Mouse (Mus musculus): ENCODE data around the gene Cenpp.

DNA sequence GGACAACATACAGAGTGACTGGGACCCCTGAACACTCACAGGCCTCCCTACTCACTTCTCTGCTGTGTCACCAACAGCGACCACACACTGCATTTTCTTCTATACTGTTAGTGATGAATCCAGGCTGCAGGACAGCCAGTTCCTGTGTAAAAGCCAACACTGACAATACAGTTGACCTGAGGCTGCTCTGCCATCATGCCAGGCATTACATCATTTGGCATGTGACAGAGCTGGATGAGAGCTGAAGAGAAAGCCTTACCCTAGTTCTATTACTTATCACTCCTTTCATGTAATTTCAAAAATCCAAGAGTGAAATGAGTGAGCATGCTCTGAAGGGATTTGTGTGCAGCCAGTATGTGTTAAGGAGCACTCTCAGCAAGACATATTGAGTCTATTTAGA, 96.4 kb downstream of the Cenpp start:
- TF ChIP-seq CTCF (IDR thresholded peaks at IDR 0.05; ENCODE audit: low read depth) = no peak
- no peak for TF ChIP-seq EP300 (IDR thresholded peaks at IDR 0.05; ENCODE audit: low read depth)
